Mouse (Mus musculus) urinary bladder, postnatal 25 days (tissue): ENCODE results near the gene Strip2.
A peak's percentile ranks its signal among the peaks of the same experiment; 100 is the strongest.

Experiments
- DNase-seq: peaks from one replicate; pipeline ENCODE4 v3.0.0; 2022; ENCODE audit warnings: low spot score

Strip2 gene

GRCm38 (mm10) chr6:29916530-29917382, at the start of gene Strip2:
Gene Strip2, plus strand, starts transcription at chr6:29917012.
- DNase-seq = peak; percentile 93

GRCm38 (mm10) chr6:29868341-29868895, 48.4 kb upstream of the Strip2 start:
- no peak for DNase-seq

GRCm38 (mm10) chr6:29873654-29874053, 43.2 kb upstream of the Strip2 start:
- DNase-seq = no peak

GRCm38 (mm10) chr6:29875576-29875975, 41.2 kb upstream of the Strip2 start:
- DNase-seq = no peak

GRCm38 (mm10) chr6:29876782-29877181, 40.0 kb upstream of the Strip2 start:
- no peak for DNase-seq

- DNase-seq = no peak
Measured at GRCm38 (mm10) chr6:29879579-29879978, 37.2 kb upstream of the Strip2 start.

- DNase-seq = no peak
Measured at GRCm38 (mm10) chr6:29880796-29881195, 36.0 kb upstream of the Strip2 start.

- DNase-seq = no peak
Measured at GRCm38 (mm10) chr6:29881936-29882335, 34.9 kb upstream of the Strip2 start.

GRCm38 (mm10) chr6:29882870-29883269, 33.9 kb upstream of the Strip2 start:
- no peak for DNase-seq

GRCm38 (mm10) chr6:29891151-29891550, 25.7 kb upstream of the Strip2 start:
- no peak for DNase-seq

- no peak for DNase-seq
Measured at GRCm38 (mm10) chr6:29896976-29897375, 19.8 kb upstream of the Strip2 start.

GRCm38 (mm10) chr6:29901450-29901849, 15.4 kb upstream of the Strip2 start:
- DNase-seq = no peak

GRCm38 (mm10) chr6:29902256-29902655, 14.6 kb upstream of the Strip2 start:
- no peak for DNase-seq

- DNase-seq = no peak
Measured at GRCm38 (mm10) chr6:29903343-29903914, 13.4 kb upstream of the Strip2 start.

- DNase-seq = no peak
Measured at GRCm38 (mm10) chr6:29904281-29904680, 12.5 kb upstream of the Strip2 start.

- no peak for DNase-seq
Measured at GRCm38 (mm10) chr6:29910631-29911030, 6.2 kb upstream of the Strip2 start.

GRCm38 (mm10) chr6:29913673-29914072, 3.1 kb upstream of the Strip2 start:
- DNase-seq = no peak

- DNase-seq = no peak
Measured at GRCm38 (mm10) chr6:29914136-29914535, 2.7 kb upstream of the Strip2 start.

GRCm38 (mm10) chr6:29915836-29916235, 976 bp upstream of the Strip2 start:
- no peak for DNase-seq

GRCm38 (mm10) chr6:29917383-29917720, 540 bp downstream of the Strip2 start:
- no peak for DNase-seq

GRCm38 (mm10) chr6:29917947-29918346, 1.1 kb downstream of the Strip2 start:
- DNase-seq = no peak

GRCm38 (mm10) chr6:29923501-29923900, 6.7 kb downstream of the Strip2 start:
- no peak for DNase-seq

- DNase-seq = no peak
Measured at GRCm38 (mm10) chr6:29925594-29926219, 8.9 kb downstream of the Strip2 start.
